Mouse (Mus musculus): Measurements from ENCODE around the gene Saal1. TPM values are rescaled to one million over a fixed set of nuclear protein-coding genes. Genes with fewer than 3 reads are reported as not detected.

Saal1 gene
- total RNA-seq, 2 experiments from 2014 or later, result 9.5 to 10.6 TPM

Other genes with a start within 250 kb of the Saal1 start
- gene Sergef, start 70.9 kb downstream of the Saal1 start, total RNA-seq (2021), result 10 to 100 TPM; 40.2 to 46.2 TPM
- gene Tph1, start 38.1 kb downstream of the Saal1 start, total RNA-seq (2021), result under 1 TPM; 0.14 to 0.57 TPM
- not detected for gene Saa3, start 5.0 kb upstream of the Saal1 start, total RNA-seq (2021)
- not detected for gene Saa4, start 21.9 kb upstream of the Saal1 start, total RNA-seq (2021)
- not detected for gene Saa1, start 32.3 kb upstream of the Saal1 start, total RNA-seq (2021)
- not detected for gene Saa2, start 41.1 kb upstream of the Saal1 start, total RNA-seq (2021)
- gene Hps5, start 85.4 kb upstream of the Saal1 start, total RNA-seq (2021), result 10 to 100 TPM; 12.2 to 18.4 TPM
- 10 to 100 TPM; 38.8 to 39.9 TPM for gene Gtf2h1, start 85.4 kb upstream of the Saal1 start, total RNA-seq (2021)
- 100 to 1,000 TPM; 303 to 347 TPM for gene Ldha, start 130.8 kb upstream of the Saal1 start, total RNA-seq (2021)
- not detected for gene Ldhc, start 150.5 kb upstream of the Saal1 start, total RNA-seq (2021)
- gene Tsg101, start 209.3 kb upstream of the Saal1 start, total RNA-seq (2021), result 10 to 100 TPM; 69.3 to 80.6 TPM
- 10 to 100 TPM; 14.1 to 14.7 TPM for gene Uevld, start 247.8 kb upstream of the Saal1 start, total RNA-seq (2021)

Measured in layer of hippocampus, postnatal 25 days (tissue).